ENCODE assay signal across 11 mouse cellular contexts in genomic region chr11:107859871-107860270, GRCm38 (mm10). TPM values are rescaled to one million over a fixed set of nuclear protein-coding genes. Genes with fewer than 3 reads are reported as not detected.
"Had no signal": no experiment of that assay in that cellular context is flagged by ENCODE, and none has a peak within 500 bp of the region (broad histone marks: within the 10 kb centered on the region; RNA-seq: fewer than 3 reads in every experiment).

No protein-coding gene starts in this region.

- ATAC-seq: liver, embryonic 12.5 days had no signal

- H3K4me3 ChIP-seq: layer of hippocampus, adult 2 months; limb, embryonic 10.5 days; limb, embryonic 13.5 days; liver, embryonic 12.5 days; liver, embryonic 15.5 days; neural tube, embryonic 12.5 days; neural tube, embryonic 15.5 days had no signal

- H3K4me1 ChIP-seq: limb, embryonic 10.5 days; limb, embryonic 13.5 days; liver, embryonic 12.5 days; liver, embryonic 15.5 days; neural tube, embryonic 12.5 days had no signal

- H3K27me3 ChIP-seq: neural tube, embryonic 12.5 days; neural tube, embryonic 15.5 days had no signal

- H3K9me3 ChIP-seq: limb, embryonic 10.5 days; limb, embryonic 13.5 days; liver, embryonic 12.5 days; liver, embryonic 15.5 days; neural tube, embryonic 12.5 days; neural tube, embryonic 15.5 days had no signal

- H3K36me3 ChIP-seq: limb, embryonic 10.5 days; limb, embryonic 13.5 days; liver, embryonic 12.5 days; liver, embryonic 15.5 days; neural tube, embryonic 12.5 days; neural tube, embryonic 15.5 days had no signal

- H3K9ac ChIP-seq: limb, embryonic 13.5 days; liver, embryonic 12.5 days; liver, embryonic 15.5 days; neural tube, embryonic 12.5 days; neural tube, embryonic 15.5 days had no signal

- H3K4me2 ChIP-seq: limb, embryonic 13.5 days; liver, embryonic 12.5 days; liver, embryonic 15.5 days; neural tube, embryonic 12.5 days; neural tube, embryonic 15.5 days had no signal

- H3K27ac ChIP-seq: kidney, postnatal 0 days; layer of hippocampus, adult 2 months; limb, embryonic 10.5 days; limb, embryonic 13.5 days; liver, embryonic 12.5 days; liver, embryonic 15.5 days; macrophage; neural tube, embryonic 12.5 days; neural tube, embryonic 15.5 days; stomach, postnatal 0 days had no signal

- DNase-seq: layer of hippocampus, adult 9-11 months had no signal

RNA-seq across cellular contexts. Expression of gene Cacng5, which starts 55.0 kb away (rescaled TPM):
- polyA plus RNA-seq: macrophage had no signal
